Mouse (Mus musculus) kidney, postnatal 25 days (tissue): Measurements from ENCODE around the gene Mettl23.
"Not testable (repeated sequence)": the region's sequence is repeated elsewhere in the genome, so short reads cannot be mapped to it uniquely, and the experiment has no call there.

ENCODE experiments used
- DNase-seq, 2 experiments: peaks; one replicate each; pipeline ENCODE4 v3.0.0; 2021; ENCODE audit warnings: mixed read lengths in 2 of 2

Mettl23 gene

DNA sequence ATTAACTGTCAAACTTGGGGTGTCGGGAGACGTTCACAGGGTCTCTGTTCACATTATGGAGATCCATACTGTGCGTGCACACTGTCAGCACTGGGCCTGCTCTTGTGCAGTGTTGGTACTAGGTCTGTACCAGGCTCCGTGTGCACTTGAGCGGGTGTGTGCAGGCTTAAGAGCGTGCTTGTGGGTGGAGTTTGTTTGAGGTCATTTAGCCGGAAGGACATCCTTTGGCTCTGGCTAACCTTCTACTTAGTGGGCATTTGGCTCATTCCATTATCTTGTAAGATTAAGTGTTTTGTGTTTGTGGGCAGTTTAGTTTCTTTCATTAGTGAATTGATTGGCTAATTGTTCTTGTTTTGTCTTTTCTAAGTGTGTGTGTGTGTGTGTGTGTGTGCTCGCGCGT lies 39.4 kb downstream of the Mettl23 start:
- DNase-seq, result no peak

DNA sequence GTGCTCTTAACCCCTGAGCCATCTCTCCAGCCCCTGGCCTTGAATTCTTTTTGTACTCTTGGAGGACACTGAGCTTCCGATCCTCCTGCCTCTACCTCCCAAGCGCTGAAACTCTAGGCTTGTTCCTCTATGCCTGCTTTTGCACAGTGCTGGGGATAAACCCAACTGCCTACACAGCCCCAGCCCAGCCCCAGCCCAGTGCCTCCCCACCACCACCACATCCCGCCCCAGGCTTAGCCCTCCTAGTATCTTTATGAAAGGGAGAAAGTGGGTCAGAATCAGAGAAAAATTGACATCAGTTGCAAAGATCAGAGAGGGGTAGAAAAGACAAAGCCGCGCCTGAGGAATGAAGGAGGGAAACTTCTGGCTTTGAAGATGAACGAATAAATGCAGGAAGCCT lies 41.0 kb downstream of the Mettl23 start:
- no peak for DNase-seq

DNA sequence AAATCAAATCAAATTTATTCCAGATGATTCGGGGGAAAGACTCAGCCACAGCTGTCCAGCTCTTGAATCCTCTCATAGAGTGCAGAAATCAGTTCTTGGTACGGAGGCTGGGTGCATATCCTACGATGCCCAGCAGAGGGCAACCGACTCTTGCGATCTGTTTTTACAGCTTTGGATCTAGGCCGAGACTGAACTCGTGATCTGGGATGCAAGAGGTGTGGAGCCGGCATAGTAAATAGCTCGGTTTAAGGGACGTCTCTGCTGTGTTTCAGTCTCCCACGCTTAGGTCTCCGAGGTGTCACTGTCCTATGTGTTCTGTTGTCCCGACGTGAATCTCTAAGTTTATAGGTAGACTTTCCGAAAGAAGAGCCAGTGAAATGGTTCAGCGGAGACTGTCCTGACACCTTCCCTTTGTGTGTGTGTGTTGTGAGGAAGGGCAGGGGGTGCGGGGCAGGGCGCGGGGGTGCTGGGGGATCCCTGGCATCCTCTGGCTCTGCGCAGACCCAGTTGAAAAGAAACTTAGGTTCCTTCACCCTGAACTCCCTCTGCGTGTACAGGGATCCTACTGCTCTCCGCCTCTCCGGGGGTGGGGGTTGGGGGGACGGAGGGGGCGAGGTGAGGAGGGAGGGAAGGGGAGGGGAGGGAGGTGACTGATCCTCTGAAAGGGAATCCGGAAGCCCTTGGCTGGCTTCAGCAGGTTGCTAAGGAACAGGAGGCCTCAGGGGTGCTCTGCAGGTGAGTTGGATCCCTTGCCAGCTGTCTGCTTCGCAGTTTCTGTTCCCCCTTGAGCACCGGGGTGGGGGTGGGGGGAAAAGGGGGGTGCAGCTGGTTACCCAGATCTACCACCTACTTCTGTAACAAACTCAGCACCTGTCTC lies 42.4 kb downstream of the Mettl23 start:
- peak; percentile 87 to 92 for DNase-seq

DNA sequence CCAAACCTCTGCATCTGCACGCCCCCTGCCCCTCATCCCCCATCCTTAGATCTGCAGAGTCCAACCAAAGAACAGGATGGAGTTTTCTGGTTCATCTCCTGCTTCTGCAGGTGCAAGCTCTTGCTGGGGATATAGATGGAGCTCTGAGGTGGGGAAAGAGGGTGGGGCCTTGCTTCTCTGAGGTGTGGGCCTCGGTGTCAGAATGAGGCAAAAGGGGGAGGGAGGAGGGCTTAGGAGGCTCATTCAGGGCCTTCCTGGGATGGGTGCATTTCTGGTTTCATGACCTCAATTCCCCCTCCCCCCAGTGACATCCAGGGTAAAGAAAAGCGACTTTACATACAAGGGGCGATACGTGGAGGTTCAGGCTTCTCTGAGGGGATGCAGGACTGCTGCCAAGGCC lies 44.1 kb downstream of the Mettl23 start:
- DNase-seq, result no peak

DNA sequence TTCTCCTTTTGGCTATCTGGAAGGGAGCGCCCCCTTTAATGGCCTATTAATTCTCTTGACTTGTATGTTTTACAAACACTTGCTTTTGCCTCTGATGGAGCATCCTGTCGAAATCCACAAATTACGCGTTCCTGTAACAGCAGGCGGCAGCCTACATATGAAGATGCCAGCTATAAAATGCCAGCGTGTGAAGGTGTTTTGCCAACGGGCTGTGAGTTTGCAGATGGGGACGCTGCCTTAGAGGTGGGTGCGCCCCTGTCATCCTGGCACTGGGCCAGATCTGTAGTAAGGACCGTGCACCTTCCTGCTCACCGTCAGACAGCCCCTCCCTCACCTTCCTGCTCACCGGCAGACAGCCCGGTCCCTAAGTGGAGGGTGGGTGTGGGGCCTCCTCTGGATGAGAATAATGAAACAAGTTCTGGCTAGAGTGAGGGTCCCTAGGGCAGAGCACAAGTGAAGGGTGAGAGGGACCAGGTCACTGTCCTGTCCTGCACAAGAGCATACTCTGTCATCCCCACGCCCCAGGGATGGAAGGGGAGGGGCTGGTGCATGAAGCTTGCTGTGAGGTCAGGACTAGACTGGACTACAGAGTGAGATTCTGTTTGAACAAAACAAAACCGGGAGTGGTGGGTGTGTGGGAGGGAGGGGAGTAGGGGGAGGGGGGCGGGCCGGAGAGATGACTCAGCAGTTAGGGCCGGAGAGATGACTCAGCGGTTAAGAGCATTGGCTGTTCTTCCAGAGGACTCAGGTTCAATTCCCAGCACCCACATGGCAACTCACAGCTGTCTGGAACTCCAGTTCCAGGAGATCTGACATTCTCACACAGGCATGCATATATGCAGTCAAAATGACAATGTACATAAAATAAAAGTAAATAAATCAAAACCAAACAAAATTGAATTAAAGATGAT lies 50.7 kb downstream of the Mettl23 start:
- no peak for DNase-seq

DNA sequence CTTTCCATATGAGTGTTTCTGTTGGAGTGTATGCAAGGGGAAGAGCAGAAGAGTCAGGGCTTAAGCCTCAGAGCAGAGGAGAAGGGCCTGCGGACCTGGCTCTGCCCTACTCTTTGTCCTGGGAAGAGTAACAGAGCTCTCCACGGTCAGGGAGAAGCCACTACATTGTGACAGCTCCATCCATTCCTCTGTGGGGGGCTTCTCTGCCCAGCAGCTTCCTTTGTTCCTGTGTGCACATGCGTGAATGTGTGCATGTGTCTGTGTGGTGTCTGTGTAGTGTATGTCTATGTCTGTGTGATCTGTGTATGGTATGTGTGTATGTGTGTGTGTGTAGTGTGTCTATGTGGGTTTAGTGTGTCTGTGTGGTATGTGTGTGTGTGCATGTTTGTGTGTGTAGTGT lies 52.3 kb downstream of the Mettl23 start:
- no peak for DNase-seq

DNA sequence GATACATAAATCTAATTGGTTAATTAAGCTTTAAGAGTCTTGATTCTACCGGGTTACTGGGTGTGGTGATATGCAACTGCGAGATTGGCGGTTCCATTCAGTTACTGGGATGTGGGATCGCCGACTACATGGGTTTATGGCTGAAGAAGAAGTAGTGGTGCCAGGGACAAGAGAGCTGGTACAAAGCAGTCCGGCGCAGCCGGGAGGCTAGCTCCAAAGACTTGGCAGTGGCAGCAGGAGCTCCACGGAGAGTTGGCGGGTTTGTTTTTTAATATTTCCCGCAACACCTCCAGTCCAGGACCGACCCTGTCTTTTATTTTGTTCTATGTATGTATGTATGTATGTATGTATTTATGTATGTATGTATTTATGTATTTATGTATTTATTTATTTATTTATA lies 56.2 kb downstream of the Mettl23 start:
- DNase-seq, result no peak

DNA sequence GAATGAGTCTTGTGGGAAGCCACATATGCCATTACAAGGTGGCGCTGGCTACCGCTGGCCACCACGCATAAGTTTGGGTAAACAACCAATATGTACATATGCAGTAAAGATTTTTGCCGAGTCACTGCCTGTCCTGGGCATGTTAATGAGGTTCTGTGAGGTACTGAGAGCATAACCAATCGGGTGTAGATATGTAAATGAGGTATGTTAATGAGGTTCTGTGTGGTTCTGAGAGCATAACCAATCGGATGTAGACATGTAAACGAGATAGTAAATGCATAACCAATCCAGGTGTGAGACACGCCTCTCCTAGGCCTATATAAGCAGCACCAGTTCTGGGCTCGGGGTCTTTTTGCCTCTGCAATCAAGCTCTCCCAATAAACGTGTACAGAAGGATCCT lies 59.5 kb downstream of the Mettl23 start:
- not testable (repeated sequence) for DNase-seq
